Mouse (Mus musculus) spleen, postnatal 4 days (tissue): ENCODE measurements around the gene Fopnl.

ENCODE experiments used
- DNase-seq, 2 experiments: peaks; one replicate each; pipeline ENCODE4 v3.0.0; 2022; ENCODE audit warnings: low spot score in 2 of 2

The Fopnl gene

GRCm38 (mm10) chr16:14307373-14307772, 9.8 kb downstream of the Fopnl start:
- no peak for DNase-seq

- no peak for DNase-seq
Measured at GRCm38 (mm10) chr16:14306451-14306850, 10.8 kb downstream of the Fopnl start.

GRCm38 (mm10) chr16:14304791-14305190, 12.4 kb downstream of the Fopnl start:
- DNase-seq, result no peak

- no peak for DNase-seq
Measured at GRCm38 (mm10) chr16:14303676-14304075, 13.5 kb downstream of the Fopnl start.

- no peak for DNase-seq
Measured at GRCm38 (mm10) chr16:14303148-14303547, 14.1 kb downstream of the Fopnl start.

GRCm38 (mm10) chr16:14298461-14298860, 18.7 kb downstream of the Fopnl start:
- DNase-seq, result no peak

GRCm38 (mm10) chr16:14297746-14298145, 19.5 kb downstream of the Fopnl start:
- DNase-seq, result no peak

GRCm38 (mm10) chr16:14297137-14297536, 20.1 kb downstream of the Fopnl start:
- DNase-seq, result no peak

GRCm38 (mm10) chr16:14296544-14297124, 20.6 kb downstream of the Fopnl start:
- DNase-seq, result no peak

- DNase-seq, result no peak
Measured at GRCm38 (mm10) chr16:14295291-14295690, 21.9 kb downstream of the Fopnl start.

- no peak for DNase-seq
Measured at GRCm38 (mm10) chr16:14292205-14293199, 24.7 kb downstream of the Fopnl start.

GRCm38 (mm10) chr16:14291223-14291622, 26.0 kb downstream of the Fopnl start, which contains the start of gene Myh11:
Gene Myh11, minus strand, starts transcription at chr16:14291372.
- DNase-seq, result peak; percentile 55 to 81

- no peak for DNase-seq
Measured at GRCm38 (mm10) chr16:14272374-14272965, 44.7 kb downstream of the Fopnl start.

GRCm38 (mm10) chr16:14265203-14265920, 51.8 kb downstream of the Fopnl start:
- no peak for DNase-seq

- no peak for DNase-seq
Measured at GRCm38 (mm10) chr16:14264504-14264903, 52.7 kb downstream of the Fopnl start.

GRCm38 (mm10) chr16:14263241-14263640, 54.0 kb downstream of the Fopnl start:
- no peak for DNase-seq

GRCm38 (mm10) chr16:14262410-14262809, 54.8 kb downstream of the Fopnl start:
- DNase-seq, result no peak

- DNase-seq, result no peak
Measured at GRCm38 (mm10) chr16:14258856-14259255, 58.3 kb downstream of the Fopnl start.

- DNase-seq, result no peak
Measured at GRCm38 (mm10) chr16:14253586-14253985, 63.6 kb downstream of the Fopnl start.

GRCm38 (mm10) chr16:14252877-14253276, 64.3 kb downstream of the Fopnl start:
- no peak for DNase-seq

GRCm38 (mm10) chr16:14249913-14250312, 67.3 kb downstream of the Fopnl start:
- DNase-seq, result no peak
